Mouse (Mus musculus): ENCODE measurements at regions not wholly inside any gene's neighbourhood (a gene's known extent, or its start where the extent isn't known, plus 50 kb on each side); places are given as distances from the start of the nearest gene placed in this dataset.

DNA sequence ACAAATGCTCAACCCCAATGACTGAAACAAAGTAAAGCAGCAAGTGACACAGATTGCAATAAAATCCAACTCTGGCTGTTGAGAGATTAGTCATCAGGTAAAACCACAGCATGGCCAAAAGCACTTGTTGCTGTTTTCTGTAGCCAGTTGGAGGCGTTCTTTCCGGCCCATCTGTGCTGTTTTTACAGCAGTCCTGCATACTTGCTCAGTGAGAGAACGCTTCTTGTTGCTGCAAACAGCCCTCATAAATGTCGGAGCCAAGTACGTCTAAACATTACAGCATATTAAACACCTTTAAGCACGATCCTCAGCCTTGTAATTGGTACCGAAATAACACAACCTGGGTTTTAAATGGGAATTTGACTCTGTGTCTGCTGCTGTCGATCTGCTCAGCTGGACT, 65.6 kb upstream of the Hs3st3a1 start:
- no peak for DNase-seq (ENCODE audit: low spot score)

DNA sequence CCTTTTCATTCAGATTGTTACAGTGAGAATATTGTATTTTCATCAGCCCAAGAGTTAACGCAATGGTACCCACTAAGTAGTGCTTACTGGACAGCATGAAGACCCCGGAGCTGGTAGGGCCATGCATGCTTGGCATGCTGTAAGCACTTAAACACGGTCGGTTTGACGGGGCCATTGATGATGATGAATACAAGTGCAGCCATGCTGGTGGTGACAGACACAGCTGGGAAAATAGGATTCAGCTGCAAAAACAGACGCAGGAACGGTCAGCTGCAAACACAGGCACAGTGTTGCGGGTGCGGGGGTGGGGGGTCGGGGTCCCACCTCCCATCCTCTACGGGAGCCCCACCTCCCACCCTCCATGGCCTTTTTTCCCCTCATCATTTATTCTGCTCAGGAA, 99.7 kb upstream of the Hs3st3a1 start:
- DNase-seq (ENCODE audit: low spot score): peak; percentile 39

DNA sequence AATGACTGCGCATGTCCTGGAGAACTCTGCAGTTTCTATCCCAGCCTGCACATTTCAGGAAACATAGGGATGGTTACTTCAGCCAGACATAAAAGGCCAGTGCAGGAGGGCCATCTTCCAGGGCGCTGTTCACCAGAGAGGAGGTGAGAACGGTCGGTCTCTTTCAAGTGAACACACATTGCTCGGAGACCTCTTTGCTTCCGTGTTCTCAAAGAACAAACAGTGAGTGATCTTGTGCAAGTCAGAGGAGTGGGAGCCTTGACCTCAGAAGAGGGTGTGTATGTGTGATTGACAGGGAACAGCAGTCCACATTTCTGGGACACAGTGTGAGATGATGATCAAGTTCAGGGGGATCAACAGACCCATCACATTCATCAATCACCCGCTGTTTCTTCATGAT, 102.7 kb upstream of the Hs3st3a1 start:
- DNase-seq (ENCODE audit: low spot score): no peak

DNA sequence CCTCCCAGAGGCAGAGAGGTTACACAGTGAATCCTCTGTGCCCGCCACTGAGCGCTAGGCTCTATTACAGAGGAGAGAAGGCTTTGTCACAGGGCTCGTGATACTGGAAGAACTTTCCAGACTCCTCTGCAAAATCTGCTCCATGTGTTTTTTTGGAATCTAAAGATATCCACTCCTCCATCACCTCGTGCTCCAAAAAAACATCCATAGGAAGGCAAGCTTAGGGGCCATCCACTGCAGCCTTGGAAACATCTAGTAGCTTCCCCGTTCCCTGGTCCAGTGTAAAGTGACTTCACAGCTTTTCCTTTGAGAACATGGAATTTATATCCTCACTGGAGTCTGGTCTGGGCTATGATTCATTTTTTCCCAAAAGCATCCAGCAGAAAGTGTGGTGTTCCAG, 103.3 kb upstream of the Hs3st3a1 start:
- DNase-seq (ENCODE audit: low spot score): no peak

DNA sequence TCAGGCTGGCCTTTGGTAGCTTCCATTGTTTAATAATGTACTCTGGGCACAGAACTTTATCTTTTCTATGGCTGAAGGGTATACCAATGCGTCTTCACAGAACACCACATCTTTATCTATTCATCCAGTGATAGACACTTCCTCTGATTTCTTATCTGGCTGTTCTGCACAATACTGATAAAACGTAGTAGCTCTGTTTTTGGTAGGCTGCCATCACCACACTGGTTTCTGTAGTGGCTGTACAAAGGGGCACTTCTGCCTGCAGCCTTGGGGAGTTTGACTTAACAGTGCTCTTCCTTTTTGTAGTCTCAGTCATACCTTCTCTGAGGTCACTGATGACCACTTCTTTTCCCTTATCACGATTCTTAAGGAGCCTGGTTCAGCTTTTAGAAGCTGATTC, 106.0 kb upstream of the Hs3st3a1 start:
- DNase-seq (ENCODE audit: low spot score): no peak

DNA sequence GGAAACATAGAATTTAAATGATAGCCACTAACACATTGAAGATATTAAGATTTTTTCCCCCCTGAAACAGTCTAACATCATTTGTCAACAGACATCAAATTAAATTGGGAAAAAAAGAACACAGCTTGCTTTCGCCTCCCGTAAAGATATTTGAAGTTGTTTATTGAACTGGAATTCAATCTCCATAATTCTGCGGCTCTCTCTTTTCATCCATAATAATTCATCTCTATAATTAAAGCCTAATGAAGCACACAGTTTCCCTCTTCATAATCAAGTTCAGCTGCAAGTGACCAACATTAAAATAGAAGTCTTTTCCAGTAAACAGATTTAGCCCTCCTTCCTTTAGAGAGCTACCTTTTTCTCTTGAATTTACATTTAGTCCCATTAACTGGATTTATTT, 107.4 kb upstream of the Hs3st3a1 start:
- DNase-seq (ENCODE audit: low spot score): no peak

DNA sequence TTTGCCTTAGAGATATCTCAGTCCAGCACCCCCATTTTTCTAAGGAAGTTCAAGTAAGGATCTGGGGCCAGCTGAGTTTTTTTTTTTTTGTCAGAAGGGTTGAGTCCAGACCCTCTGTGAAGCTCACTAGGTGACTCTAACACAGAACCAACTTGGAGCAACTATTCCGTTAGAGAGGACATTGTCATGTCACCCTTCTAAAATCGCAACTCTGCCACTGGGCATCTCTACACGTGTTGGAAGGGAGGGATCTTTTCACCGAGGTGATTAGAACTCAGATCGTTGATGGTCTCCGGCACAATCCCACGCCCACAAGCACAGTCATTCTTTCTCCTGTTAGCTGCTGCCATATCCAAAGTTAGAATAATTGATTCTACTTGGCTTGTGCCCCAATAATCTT, 108.5 kb upstream of the Hs3st3a1 start:
- DNase-seq (ENCODE audit: low spot score): no peak

DNA sequence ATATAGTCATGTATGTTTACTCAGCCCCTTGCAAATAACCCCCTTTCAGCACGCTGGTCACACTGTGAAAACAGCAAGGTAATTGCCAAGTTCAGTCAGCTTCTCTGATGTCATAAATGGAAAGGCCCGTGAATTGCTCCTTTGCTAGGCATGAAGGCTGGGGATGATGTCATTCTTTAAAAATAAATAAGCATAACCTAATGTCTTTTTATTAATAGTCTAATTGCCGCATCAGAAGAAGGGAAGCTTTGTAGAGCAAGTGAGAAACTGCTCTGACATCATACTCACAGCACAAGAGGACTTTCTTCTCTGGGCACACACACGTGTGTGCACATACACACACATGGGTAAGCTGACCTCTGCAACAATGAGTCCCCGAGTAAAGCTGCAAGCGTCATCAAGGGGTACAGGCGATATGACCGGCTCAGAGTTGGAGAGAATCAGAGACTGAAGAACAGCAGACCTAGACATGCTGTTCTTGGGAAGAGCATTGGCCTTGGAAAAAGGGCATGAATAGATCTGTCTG, 113.2 kb upstream of the Hs3st3a1 start:
- no peak for DNase-seq (ENCODE audit: low spot score)

DNA sequence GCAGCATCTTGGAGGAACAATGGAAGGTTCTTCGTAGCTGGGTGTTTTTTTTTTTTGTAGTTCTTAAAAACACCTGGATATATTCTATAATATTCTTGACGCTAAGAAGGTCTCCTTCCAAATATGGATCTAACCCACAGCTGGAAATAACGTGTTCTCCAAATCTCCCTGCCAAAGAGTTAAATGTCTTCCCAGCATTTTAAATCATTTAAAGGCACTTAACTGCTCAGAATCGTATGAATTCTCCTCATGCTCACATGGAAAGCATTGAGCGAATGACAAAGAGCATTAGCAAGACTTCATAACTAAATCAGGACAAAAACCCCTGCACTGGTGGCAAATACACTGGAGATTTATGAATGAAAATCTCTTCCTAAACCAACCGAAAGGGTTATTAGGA, 117.7 kb upstream of the Hs3st3a1 start:
- no peak for DNase-seq (ENCODE audit: low spot score)

DNA sequence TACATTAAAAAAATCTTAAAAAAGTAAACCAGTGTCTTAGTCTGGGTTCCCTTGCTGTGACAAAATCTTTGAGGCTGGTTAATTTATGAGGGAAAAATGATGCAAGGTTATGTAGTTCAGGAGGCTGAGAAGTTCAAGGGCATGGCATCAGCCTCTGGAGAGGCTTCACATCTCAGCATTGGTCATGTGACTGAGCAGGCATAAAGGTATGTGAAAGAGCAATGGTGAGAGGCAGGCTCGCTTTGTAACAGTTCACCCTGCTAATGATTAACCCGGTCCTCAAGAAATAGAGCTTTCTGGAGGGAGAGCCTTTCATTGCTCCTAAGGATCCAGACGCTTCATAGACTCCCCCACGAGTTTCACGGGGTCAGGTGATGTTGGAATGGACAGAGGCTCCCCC, 120.1 kb upstream of the Hs3st3a1 start:
- no peak for DNase-seq (ENCODE audit: low spot score)

DNA sequence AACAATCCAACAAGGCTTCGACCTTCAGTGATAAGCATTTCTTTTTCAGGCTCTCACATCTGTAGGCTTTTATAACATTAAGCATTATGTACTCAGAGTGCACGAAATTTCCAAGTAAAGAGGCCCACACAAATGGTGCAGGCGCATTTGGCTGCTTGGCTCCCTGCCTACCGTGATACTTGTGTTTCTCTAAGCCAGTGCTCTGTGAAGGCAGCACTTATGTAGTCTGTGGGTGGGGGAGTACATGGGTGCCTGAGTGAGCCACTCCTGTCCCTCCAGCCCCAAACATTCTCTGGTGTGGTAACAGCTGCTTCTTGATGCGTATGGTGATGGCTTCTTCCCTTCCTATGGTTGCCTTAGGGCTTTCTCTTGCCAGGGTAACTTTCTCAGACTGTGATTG, 121.9 kb upstream of the Hs3st3a1 start:
- no peak for DNase-seq (ENCODE audit: low spot score)

DNA sequence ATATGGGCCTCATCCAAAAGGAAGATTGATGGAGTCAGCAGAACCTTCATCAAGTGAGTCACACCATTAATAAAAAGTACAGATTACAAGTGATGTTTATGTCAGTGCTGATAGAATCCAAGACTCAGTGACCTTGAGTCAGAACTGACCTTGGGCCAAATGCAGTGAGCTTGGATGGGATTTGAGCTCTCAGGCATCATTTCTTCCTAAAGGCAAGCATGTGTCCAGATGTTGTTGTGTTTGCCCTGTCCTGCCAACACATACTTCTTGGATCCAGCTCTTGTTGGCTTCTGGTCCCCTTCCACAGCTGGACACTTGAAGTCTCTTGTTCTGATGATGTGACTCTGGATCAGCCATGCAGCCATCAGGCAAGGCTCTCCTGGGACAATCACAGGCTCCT, 125.3 kb upstream of the Hs3st3a1 start:
- DNase-seq (ENCODE audit: low spot score): no peak

DNA sequence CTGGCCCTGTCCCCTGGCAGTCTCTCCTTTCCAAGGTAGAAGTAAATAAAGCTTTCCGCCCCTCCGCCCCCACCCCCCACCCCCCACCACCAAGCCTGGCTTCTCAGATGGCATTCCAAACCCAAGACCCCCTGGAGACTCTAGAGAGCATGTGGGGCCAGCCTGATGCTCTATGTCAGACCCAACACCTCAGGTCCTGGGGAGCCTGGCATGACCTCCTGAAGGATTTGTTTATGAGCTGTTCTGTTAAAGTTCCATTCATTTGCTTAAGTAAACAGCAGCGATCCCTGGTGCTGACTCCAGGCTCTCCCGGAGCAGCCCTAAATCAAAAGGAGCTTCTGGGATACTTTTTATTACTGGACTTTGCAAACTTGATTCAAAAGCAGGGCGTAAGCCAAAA, 137.3 kb upstream of the Hs3st3a1 start:
- DNase-seq (ENCODE audit: low spot score): no peak

DNA sequence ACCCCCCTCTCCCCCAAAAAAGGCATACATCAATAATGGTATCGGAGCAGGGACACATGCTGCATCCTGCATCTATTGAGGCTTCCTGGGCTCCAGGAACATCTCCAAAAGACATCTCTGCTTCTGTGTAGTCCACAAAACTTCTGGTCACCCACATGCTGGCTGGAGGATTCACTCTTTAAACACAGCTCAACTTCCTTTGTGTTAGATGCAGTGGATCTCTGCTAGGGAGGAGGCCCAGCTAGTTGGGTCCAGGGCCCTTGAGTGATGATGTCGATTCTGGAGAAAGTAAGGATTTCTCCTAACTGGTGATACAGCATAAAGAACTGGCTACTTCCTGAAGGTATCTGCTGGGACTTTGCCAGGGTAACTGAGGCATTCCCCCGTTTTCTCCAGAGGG, 146.9 kb upstream of the Hs3st3a1 start:
- DNase-seq (ENCODE audit: low spot score): no peak

DNA sequence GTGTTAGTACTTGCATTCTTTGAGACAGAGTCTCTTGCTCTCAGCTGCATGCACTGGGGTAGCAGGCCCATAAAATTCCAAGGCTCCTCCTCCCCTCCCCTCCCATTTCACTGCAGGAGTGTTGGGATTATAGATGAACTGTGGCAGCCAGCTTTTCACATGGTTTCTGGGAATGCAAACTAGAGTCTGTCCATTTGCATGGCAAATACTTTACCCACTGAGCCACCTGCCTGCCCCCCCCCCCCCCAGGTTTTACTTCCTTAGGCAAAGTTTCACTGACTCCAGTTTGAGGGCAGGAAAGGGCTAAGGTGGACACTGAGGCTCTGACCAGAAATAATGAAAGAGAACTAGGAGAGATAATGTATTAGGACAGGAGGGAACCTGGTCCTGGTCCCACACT, 147.6 kb upstream of the Hs3st3a1 start:
- DNase-seq (ENCODE audit: low spot score): no peak

DNA sequence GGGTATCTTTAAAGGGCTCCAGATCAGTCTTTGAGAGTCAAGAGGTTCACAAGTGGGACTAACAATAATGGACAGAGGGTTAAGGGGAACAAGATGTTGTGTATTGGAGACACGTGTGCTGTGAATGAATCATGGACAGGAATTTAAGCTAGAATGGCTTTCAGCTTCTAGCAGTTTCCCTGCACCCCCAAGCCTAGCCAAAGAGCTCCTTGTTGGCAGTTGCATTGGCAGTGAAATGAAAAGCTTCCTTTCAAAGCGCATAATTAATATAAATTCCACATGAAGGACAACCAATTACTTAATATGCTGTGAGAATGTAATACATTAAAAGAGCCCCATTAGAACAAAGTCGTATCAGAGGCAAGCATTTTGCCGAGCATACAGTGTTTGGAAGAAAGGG, 153.4 kb upstream of the Hs3st3a1 start:
- DNase-seq (ENCODE audit: low spot score): no peak

DNA sequence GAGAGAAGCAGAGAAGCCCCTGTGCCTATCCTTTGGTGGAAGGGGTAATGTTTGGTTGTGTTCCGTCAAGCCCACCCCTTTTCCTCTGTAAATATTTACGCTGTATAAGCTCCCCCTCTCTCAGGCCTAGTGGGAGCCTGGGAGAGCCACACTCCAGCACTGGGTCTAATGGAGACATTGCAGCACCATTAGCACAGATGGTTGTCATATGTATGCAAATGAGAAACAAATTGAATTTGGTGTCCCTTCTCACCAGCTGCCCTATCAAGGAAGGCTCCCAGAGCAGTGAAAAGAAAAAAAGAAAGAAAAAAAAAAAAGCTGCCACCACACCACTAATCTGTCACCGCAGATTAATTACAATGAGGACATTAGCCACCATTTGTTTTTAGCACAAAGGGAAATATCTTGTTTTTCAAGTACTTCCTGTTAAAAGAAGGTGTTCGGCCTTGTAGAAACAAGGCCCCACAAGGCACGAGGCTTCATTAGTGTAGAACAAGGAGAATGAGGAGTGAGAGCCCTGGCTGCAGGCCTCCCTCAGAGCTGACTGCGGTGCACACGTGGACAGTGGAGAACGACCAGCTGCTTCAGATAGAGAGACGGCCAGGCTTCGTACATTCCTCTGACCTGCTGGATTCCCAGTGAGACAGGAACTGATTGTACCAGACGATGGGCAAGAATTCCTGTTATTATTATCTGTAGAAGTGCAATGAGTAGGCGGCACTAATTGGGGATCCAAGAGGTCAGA, 156.7 kb upstream of the Hs3st3a1 start:
- peak; percentile 45 for DNase-seq (ENCODE audit: low spot score)

DNA sequence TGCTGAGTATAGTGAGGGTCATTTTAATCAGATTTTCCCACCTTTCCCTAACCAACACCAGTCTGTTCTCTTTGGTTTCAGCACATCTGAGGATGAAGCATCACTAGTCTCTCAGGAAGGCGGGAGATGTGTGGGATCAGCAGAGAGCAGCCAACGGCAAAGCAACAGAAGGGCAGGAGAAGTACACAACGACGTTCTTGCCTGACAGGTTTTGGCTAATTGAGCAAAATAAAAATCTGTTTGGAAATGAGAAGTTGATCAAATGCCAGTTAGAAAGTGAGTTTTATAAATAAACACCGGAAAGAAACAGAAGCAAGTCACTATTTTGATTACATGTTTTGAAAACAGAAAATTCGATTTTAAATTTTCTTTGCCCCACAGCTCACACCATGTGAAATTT, 161.4 kb upstream of the Hs3st3a1 start:
- no peak for DNase-seq (ENCODE audit: low spot score)

DNA sequence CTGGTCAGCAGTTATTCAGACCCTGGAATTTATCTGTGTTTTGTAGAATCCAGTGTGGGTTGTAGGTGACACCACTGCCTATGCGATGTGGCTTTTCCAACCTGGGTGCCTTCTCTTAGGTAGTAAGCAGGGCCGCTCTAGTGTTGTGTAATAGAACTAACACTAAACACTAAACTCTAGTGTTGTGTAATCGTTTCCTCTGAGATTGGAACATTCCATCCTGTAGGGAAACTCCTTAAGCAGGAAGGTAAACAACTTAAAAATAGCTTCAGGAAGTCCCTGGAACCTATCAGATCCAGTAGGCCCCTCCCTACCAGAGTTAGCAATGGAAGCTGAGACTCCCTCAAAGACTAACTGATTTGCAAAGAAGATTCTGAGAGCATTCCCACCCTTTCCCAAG, 161.9 kb upstream of the Hs3st3a1 start:
- DNase-seq (ENCODE audit: low spot score): no peak

DNA sequence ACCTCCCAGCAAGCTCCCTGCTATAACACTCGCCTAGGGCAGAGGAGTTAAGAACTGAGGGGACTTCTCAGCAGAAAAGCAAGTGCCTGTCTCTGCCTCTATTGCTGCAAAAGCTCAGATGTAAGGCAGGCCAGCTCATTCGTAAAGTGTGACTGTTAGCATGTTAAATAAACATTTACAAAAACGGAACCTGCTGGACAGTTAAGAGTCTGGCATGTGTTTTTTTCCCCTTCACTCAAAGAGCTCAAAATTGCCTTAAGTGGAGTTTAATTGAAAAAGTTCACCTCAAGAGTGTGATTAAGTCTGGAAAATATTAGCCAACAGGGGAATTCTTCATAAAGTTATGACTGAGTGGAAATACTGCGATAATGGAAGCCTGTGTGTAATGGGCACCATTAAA, 167.0 kb upstream of the Hs3st3a1 start:
- DNase-seq (ENCODE audit: low spot score): no peak

DNA sequence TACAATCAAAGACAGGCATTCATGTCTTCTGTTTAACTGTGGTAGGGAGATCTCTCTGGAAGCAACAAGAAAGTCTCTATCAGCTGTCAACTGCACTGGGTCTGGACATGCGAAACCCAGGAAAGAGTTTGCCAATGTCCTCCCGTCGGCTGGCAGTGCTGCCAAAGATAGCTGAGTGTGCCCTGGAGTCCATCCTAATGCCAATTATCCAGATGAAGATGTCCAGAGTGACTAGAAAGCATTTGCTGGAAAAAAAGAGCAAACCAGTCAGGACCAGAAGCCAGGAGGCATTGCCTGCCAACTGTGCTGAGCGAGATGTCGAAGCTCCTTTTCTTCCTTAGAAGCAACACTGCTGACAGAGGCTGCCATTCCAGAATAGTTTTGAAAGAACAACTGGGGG, 167.6 kb upstream of the Hs3st3a1 start:
- DNase-seq (ENCODE audit: low spot score): no peak

DNA sequence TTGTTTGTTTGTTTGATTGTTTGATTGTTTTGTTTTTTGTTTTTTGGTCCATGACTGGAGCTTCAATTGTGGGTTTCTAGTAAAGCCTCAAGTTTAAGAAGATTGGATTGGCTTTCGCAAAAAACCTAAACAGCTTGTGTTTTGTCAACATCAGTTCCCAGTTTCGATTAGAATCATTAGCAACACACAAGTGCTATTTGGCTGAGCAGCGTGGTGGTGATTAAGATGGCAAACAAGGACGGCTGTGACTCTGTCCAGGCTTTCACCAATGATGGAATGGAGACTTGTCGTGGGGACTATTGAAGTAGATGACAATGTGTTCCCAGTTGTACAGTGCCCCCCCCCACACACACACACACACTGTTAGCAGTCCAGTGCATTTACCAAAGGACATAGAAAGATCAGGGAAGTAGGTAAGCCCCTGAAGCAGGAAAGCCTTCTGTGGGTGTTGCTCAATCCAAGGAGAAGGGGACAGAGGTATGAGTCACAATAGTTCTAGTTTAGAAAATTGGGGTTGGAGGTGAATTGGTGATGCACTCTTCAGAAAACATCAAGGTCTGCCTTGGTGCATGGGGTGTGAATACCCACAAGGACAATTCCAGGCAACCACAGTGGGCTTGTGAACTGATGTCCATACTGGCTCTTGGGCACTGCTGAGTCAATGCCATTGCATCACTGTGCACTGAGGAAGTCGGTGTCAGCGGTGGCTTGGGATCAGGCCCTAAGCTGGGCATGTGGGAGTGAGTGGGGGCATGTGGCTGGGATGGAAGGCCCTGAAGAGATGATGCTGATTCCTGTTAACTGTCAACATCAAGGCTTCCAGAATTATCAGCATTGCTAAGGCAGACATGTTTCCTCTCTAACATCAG, 174.5 kb upstream of the Cox10 start:
- no peak for DNase-seq (ENCODE audit: low spot score)

DNA sequence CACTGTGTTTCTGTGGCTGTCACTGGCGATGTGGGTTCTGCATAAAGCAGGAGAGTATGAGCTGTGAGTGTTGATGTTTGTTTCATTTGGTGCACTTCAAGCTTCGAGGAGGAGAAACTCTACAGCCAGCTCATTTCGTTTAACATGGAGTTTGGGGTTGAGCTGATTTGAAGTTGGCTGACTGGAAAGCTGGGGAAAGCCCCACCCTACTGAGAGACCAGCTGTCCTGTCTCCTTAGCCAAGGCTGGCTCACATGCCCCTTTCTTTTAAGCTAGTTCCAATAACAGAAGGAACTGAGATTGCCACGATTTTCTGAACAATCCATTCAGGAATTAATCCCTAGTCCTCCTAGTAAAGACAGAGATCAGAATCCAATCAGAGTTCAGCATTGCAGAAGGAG, 157.6 kb upstream of the Cox10 start:
- DNase-seq (ENCODE audit: low spot score): no peak
